Mouse (Mus musculus) cortical plate, adult 2 months (tissue): ENCODE data around the gene Gtf2ird2.

Experiments
- CTCF ChIP-seq: fragments of 200-500 bp; IDR thresholded peaks from 2 replicates; pipeline ENCODE4 v1.5.1; 2011; ENCODE audit warnings: mild to moderate bottlenecking, control low read depth, low read length; ENCODE audit not compliant: insufficient read depth; ENCODE audit errors: extremely low read depth
- POLR2A ChIP-seq: fragments of 200-500 bp; IDR thresholded peaks from 2 replicates; pipeline ENCODE4 v1.6.1; 2011; ENCODE audit warnings: mild to moderate bottlenecking, low read length, control low read depth; ENCODE audit not compliant: insufficient read depth; ENCODE audit errors: extremely low read depth

DNA sequence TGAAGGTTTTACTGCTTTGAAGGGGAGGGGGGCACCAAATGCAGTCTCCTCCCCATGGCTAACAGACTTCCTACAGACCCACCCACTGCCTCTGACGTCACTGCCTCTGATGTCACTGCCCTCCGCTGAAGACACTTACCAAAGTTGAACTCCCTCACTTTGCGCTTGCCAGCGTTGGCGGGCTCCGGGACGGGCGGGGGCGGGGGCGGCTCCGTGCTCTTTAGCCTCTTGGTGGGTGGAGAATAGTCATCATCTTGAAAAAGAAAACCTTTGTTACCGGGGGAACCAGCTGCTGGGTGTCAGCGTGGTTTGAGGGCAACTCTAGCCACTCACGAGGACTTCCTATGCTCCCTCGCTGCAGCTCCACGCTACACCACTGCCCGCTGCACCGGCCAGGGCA, 82.6 kb downstream of the Gtf2ird2 start:
- TF ChIP-seq POLR2A (no peak), CTCF (no peak)
